In the genomic region with DNA sequence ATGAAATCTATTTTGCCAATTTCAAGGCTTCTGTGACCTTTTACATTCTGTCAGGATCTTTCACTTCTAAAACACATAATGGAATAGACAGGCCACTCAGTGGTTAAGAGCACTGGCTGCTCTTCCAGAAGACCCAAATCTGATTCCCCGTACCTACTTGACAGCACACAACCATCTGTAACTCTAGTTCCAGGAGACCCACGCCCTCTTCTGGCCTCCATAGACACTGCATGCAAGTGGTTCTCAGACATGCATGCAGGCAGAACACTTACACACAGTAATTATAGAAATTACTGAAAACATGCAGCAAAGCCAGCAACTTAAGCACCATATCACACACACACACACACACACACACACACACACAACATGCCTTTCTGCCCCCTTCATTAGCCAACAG, we compare ENCODE assay signal across 19 mouse cellular contexts.
DNase-seq lines count a peak whose midpoint lies in the region; ATAC-seq and TF ChIP-seq lines count a peak whose summit lies in the region.
"Had no signal": no experiment of that assay in that cellular context is flagged by ENCODE, and none has a peak within 500 bp of the region (broad histone marks: within the 10 kb centered on the region; RNA-seq: fewer than 3 reads in every experiment).

No protein-coding gene starts in this region.

- peak; percentile 26; the same call in 1 of the 2 replicates for TF ChIP-seq CTCF in liver, postnatal 0 days (IDR thresholded peaks at IDR 0.05; ENCODE audit: low read depth)

- H3K9ac ChIP-seq in liver, postnatal 0 days (replicated peaks) = no peak overlapping the region
- H3K9ac ChIP-seq in liver, embryonic 11.5 days (ENCODE audit: low read depth, low read length) = no peak overlapping the region
- H3K9ac ChIP-seq: forebrain, embryonic 15.5 days; heart, embryonic 13.5 days; liver, embryonic 12.5 days; neural tube, embryonic 12.5 days had no signal

- no peaks in the 10 kb centered on the region for H3K27me3 ChIP-seq in liver, postnatal 0 days (ENCODE audit: insufficient read depth, low read length)
- no peaks in the 10 kb centered on the region for H3K27me3 ChIP-seq in liver, embryonic 11.5 days (replicated peaks; ENCODE audit: control insufficient read depth, insufficient read depth, low read length)
- H3K27me3 ChIP-seq: CH12.LX; forebrain, embryonic 15.5 days; heart, embryonic 13.5 days; liver, embryonic 12.5 days; neural tube, embryonic 12.5 days had no signal

- no peak overlapping the region for H3K27ac ChIP-seq in liver, postnatal 0 days (ENCODE audit: low read depth)
- H3K27ac ChIP-seq in liver, embryonic 11.5 days (ENCODE audit: low read depth, low read length) = no peak overlapping the region
- H3K27ac ChIP-seq: forebrain, embryonic 15.5 days; heart, embryonic 13.5 days; hindbrain, embryonic 10.5 days; liver, embryonic 12.5 days; neural tube, embryonic 12.5 days had no signal

- WGBS in liver, postnatal 0 days (ENCODE audit: insufficient replicate concordance) = 59% methylated on average over 2 of the region's 2 CpGs
- 53% methylated on average over 2 of the region's 2 CpGs for WGBS in liver, embryonic 11.5 days

- TF ChIP-seq EP300 in liver, postnatal 0 days (IDR thresholded peaks at IDR 0.05; ENCODE audit: low read depth) = no peak

- no peaks in the 10 kb centered on the region for H3K9me3 ChIP-seq in liver, postnatal 0 days (ENCODE audit: low read length)
- no peaks in the 10 kb centered on the region for H3K9me3 ChIP-seq in liver, embryonic 11.5 days (ENCODE audit: control insufficient read depth, low read length)
- H3K9me3 ChIP-seq: forebrain, embryonic 15.5 days; heart, embryonic 13.5 days; hindbrain, embryonic 10.5 days; neural tube, embryonic 12.5 days had no signal

- no peak overlapping the region for H3K4me3 ChIP-seq in liver, postnatal 0 days (ENCODE audit: low read depth, low read length)
- H3K4me3 ChIP-seq in liver, embryonic 11.5 days (ENCODE audit: low read depth, low read length) = no peak overlapping the region
- H3K4me3 ChIP-seq: forebrain, embryonic 15.5 days; heart, embryonic 13.5 days; hindbrain, embryonic 10.5 days; liver, embryonic 12.5 days; neural tube, embryonic 12.5 days had no signal

- ATAC-seq in liver, postnatal 0 days = no peak
- ATAC-seq in liver, embryonic 11.5 days (replicated peaks; ENCODE audit: low FRiP score) = no peak
- ATAC-seq: forebrain, embryonic 15.5 days; liver, embryonic 12.5 days had no signal

- DNase-seq in adrenal gland, postnatal 36 days = peak; percentile 49 to 65
- no peak for DNase-seq in adrenal gland, postnatal 25 days
- no peak for DNase-seq in liver, postnatal 0 days
- no peak for DNase-seq in liver, embryonic 11.5 days (ENCODE audit: low spot score)
- DNase-seq in A20 (ENCODE audit: low read depth, low spot score) = peak; percentile 38
- peak; percentile 34 for DNase-seq in brain, adult 2 months (ENCODE audit: low read depth, low spot score)
- DNase-seq in T-cell, adult 2 months (ENCODE audit: low spot score) = no peak
- no peak for DNase-seq in frontal cortex, postnatal 10 days (ENCODE audit: low spot score in 2 of 2)
- DNase-seq: cerebellum, adult 9-11 months; gastrocnemius, postnatal 14 days; kidney, adult 11 months; lung, postnatal 4 days; midbrain, embryonic 14.5 days had no signal

- no peaks in the 10 kb centered on the region for H3K36me3 ChIP-seq in liver, postnatal 0 days (replicated peaks; ENCODE audit: insufficient read depth, low read length)
- no peaks in the 10 kb centered on the region for H3K36me3 ChIP-seq in liver, embryonic 11.5 days (ENCODE audit: control insufficient read depth, insufficient read depth, low read length)
- H3K36me3 ChIP-seq: forebrain, embryonic 15.5 days; hindbrain, embryonic 10.5 days; liver, embryonic 12.5 days had no signal

- H3K4me2 ChIP-seq in liver, postnatal 0 days (ENCODE audit: low read depth, low read length) = no peak overlapping the region
- H3K4me2 ChIP-seq in liver, embryonic 11.5 days = no peak overlapping the region
- H3K4me2 ChIP-seq: forebrain, embryonic 15.5 days; heart, embryonic 13.5 days; liver, embryonic 12.5 days; neural tube, embryonic 12.5 days had no signal

- H3K4me1 ChIP-seq in liver, postnatal 0 days (ENCODE audit: insufficient read depth) = no peaks in the 10 kb centered on the region
- H3K4me1 ChIP-seq in liver, embryonic 11.5 days (replicated peaks; ENCODE audit: control insufficient read depth, insufficient read depth, low read length) = no peaks in the 10 kb centered on the region
- H3K4me1 ChIP-seq: forebrain, embryonic 15.5 days; heart, embryonic 13.5 days; hindbrain, embryonic 10.5 days; liver, embryonic 12.5 days; neural tube, embryonic 12.5 days had no signal

Comparison
In these comparisons a context has a peak if more than half of its experiments do, and no peak if none do; other contexts are left out.
1. DNase-seq: peak in adrenal gland, postnatal 36 days (2 of 2), A20 (single experiment) and brain, adult 2 months (single experiment); none in adrenal gland, postnatal 25 days (single experiment), liver, postnatal 0 days (single experiment), liver, embryonic 11.5 days (single experiment), T-cell, adult 2 months (single experiment) and frontal cortex, postnatal 10 days (0 of 2).